Mouse (Mus musculus) heart, embryonic 15.5 days (tissue): ENCODE measurements around the gene 7420426K07Rik. TPM values are rescaled to one million over a fixed set of nuclear protein-coding genes. Genes with fewer than 3 reads are reported as not detected.

Experiments used
- ATAC-seq: fragments of 200-750 bp; cut with Nextera tagmentation; replicated peaks from 2 replicates; pipeline ENCODE4 v1.8.0; 2017; ENCODE audit warnings: low read depth, moderate TSS enrichment; ENCODE audit not compliant: insufficient number of reproducible peaks, insufficient read depth, low FRiP score
- H3K27ac ChIP-seq: fragments of 300-500 bp; sonication (generic); 2 replicates; pipeline ENCODE4 v1.5.1; 2015; ENCODE audit warnings: mild to moderate bottlenecking, inconsistent platforms
- H3K27me3 ChIP-seq: fragments of 300-500 bp; sonication (generic); 2 replicates; pipeline ENCODE4 v1.6.1; 2015; ENCODE audit warnings: inconsistent platforms
- H3K36me3 ChIP-seq: fragments of 300-500 bp; sonication (generic); 2 replicates; pipeline ENCODE4 v1.6.1; 2015; ENCODE audit warnings: mild to moderate bottlenecking, inconsistent platforms
- H3K4me1 ChIP-seq: fragments of 300-500 bp; sonication (generic); replicated peaks from 2 replicates; pipeline ENCODE4 v1.6.1; 2015; ENCODE audit warnings: inconsistent platforms
- H3K4me2 ChIP-seq: fragments of 300-500 bp; sonication (generic); 2 replicates; pipeline ENCODE4 v1.6.1; 2015; ENCODE audit warnings: inconsistent platforms, mild to moderate bottlenecking, moderate library complexity
- H3K4me3 ChIP-seq: fragments of 300-500 bp; sonication (generic); 2 replicates; pipeline ENCODE4 v1.5.1; 2015; ENCODE audit warnings: mild to moderate bottlenecking, inconsistent platforms
- H3K9ac ChIP-seq: fragments of 300-500 bp; sonication (generic); 2 replicates; pipeline ENCODE4 v1.6.1; 2015; ENCODE audit warnings: mild to moderate bottlenecking, inconsistent platforms
- H3K9me3 ChIP-seq: fragments of 300-500 bp; sonication (generic); replicated peaks from 2 replicates; pipeline ENCODE4 v1.6.1; 2016; ENCODE audit warnings: inconsistent platforms
- WGBS: fragments of 180-500 bp; shearing (Covaris S2); methylation state at CpG from one replicate; pipeline ENCODE4 v1.1.7; 2015; ENCODE audit warnings: mixed read lengths; 5-methylcytosine and 5-hydroxymethylcytosine counted together
- polyA plus RNA-seq: library from polyadenylated mRNA; unstranded; fragments of >200 nt; fragmentation: Nextera tagmentation; extraction: Ambion mirVana; gene quantifications from 2 replicates; pipeline ENCODE4 v1.2.1, GENCODE M21; 2015

The 7420426K07Rik gene
- polyA plus RNA-seq = not detected in 2 replicates

DNA sequence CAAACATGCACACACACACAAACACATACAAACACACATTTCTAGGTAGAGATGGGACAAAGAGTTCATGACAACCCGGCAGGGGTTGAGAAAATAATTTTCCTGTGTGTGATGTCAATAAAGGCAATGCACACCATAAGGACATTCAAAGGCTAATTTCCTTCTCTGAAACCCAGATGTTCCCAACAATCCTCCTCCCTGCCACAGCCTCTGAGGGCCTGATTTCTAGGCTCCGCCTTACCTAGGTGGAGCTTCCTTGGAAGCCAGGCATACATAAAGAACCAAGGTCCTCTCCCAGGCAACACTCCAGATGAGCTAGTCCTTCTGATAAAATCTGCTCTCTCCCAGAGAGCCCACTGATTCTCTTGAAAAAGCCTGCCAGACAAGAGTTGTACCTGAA lies at the start of gene 7420426K07Rik:
Gene 7420426K07Rik (plus strand): TSS at position 301 of the 400 bp plus-strand sequence.
- H3K4me3 ChIP-seq = no peak within 1 kb of the TSS
- no peak within 1 kb of the TSS for H3K4me2 ChIP-seq
- no peak for ATAC-seq
- H3K36me3 ChIP-seq = no peaks in the 10 kb centered on the region
- H3K27ac ChIP-seq = no peak within 1 kb of the TSS
- H3K27me3 ChIP-seq = no peaks in the 10 kb centered on the region
- no peak within 1 kb of the TSS for H3K9ac ChIP-seq
- 89% methylated on average over 2 of the region's 2 CpGs for WGBS
- H3K4me1 ChIP-seq = no peaks in the 10 kb centered on the region
- no peaks in the 10 kb centered on the region for H3K9me3 ChIP-seq

DNA sequence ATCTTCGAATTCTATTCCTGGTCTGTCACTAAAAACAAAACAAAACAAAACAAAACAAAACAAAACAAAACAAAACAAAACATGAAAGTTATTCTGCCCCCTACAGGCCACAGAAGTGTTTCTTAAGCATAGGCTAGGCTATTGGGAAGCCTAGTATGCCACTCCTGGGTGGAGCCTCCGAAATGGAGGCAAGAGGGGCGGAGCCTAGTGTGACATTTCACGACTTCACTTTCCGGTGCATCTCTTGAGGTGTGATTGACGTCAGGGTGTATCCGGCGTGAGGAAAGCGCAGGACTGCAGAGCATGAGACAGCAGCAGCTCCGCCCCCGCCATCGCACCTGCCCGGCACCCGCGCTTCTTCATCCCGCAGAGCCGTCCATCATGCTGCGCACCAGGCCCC lies 46.7 kb upstream of the 7420426K07Rik start, which contains the start of gene Prr23a2:
Gene Prr23a2 (plus strand): TSS at position 285 of the 400 bp plus-strand sequence.
- 68% methylated on average over 18 of the region's 18 CpGs for WGBS
- no peaks in the 10 kb centered on the region for H3K9me3 ChIP-seq
- no peak within 1 kb of the TSS for H3K4me3 ChIP-seq
- no peaks in the 10 kb centered on the region for H3K27me3 ChIP-seq
- H3K27ac ChIP-seq = no peak within 1 kb of the TSS
- ATAC-seq = no peak
- H3K36me3 ChIP-seq = no peaks in the 10 kb centered on the region
- no peak within 1 kb of the TSS for H3K4me2 ChIP-seq
- H3K4me1 ChIP-seq = no peaks in the 10 kb centered on the region
- no peak within 1 kb of the TSS for H3K9ac ChIP-seq

DNA sequence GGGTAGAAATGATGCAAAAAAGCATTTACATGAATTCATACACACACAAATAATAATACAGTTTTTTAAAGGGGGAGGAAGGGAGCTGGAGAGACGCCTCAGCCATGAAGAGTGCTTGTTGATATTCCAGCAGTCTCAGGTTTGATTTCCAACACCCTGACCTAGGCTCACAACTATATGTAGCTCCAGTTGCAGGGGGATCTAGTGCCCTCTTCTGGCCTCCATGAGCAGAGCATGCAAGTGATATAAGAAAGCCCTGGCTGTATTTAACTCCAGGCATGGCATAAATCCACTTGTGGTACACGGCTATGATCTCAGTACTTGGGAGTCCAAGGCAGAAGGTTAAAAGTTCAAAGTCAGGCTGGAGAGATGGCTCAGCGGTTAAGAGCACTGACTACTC lies 39.5 kb upstream of the 7420426K07Rik start:
- WGBS = 62% methylated on average over 3 of the region's 3 CpGs
- H3K9me3 ChIP-seq = no peaks in the 10 kb centered on the region

DNA sequence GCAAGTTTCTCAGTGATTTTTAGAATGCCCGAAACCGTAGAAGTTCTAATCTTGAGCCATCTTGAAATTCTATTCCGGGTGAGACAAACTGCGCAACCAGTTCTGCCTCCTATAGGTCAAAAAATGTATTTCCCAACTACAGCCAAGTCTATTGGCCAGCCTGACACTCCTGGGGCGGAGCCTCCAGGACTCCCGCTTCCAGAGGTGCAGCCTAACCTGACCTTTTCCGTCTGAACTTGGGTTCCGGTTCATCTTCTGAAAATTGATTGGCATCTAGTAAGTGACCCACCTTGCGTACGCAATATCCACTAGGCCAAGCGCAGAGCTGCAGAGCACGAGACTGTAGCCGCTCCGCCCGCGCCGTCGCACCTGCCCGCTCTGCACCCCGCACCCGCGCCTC lies 38.3 kb upstream of the 7420426K07Rik start, which contains the start of gene Prr23a3:
Gene Prr23a3 (plus strand): TSS at position 197 of the 400 bp plus-strand sequence.
- no peaks in the 10 kb centered on the region for H3K4me1 ChIP-seq
- WGBS = 38% methylated on average over 22 of the region's 22 CpGs
- no peak within 1 kb of the TSS for H3K27ac ChIP-seq
- H3K4me2 ChIP-seq = peak within 1 kb of the TSS; percentile 33
- H3K9ac ChIP-seq = no peak within 1 kb of the TSS
- H3K36me3 ChIP-seq = no peaks in the 10 kb centered on the region
- no peak for ATAC-seq
- H3K9me3 ChIP-seq = no peaks in the 10 kb centered on the region
- peaks cover 17% of the 10 kb centered on the region for H3K27me3 ChIP-seq
- 0 out of 2 replicates have a peak within 1 kb of the TSS, but pooled peaks have one; percentile 13 for H3K4me3 ChIP-seq

More for the DNA sequence above, 39.5 kb upstream of the 7420426K07Rik start:
- Histone ChIP-seq H3K9ac (no peak overlapping the region), H3K27me3 (peaks cover 17% of the 10 kb centered on the region), H3K4me1 (no peaks in the 10 kb centered on the region), H3K4me3 (no peak overlapping the region), H3K4me2 (no peak overlapping the region), H3K36me3 (no peaks in the 10 kb centered on the region), H3K27ac (no peak overlapping the region)
- ATAC-seq = no peak

DNA sequence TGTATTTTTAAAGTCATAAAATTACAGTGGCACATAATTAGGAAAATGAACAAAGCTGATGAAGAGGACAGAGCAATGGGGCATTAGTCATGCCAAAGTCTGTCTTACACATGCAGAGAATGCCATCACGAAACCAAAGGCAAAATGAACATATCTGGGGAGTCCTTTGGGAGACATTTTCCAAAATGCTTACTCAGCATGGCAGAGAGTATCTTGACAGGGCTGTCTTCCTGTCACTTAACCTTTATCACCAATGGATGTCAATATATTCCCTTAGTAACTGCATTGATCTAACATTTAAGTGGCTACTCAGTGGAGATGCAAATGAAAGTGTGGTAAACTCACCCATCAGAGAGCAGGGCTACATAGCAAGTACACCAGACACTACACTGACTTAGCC lies 1.4 kb upstream of the 7420426K07Rik start:
- Histone ChIP-seq H3K27me3 (no peaks in the 10 kb centered on the region), H3K36me3 (no peaks in the 10 kb centered on the region), H3K4me3 (no peak overlapping the region), H3K9ac (no peak overlapping the region), H3K9me3 (peaks cover 9% of the 10 kb centered on the region), H3K27ac (no peak overlapping the region), H3K4me1 (no peaks in the 10 kb centered on the region), H3K4me2 (no peak overlapping the region)
- 64% methylated on average over 1 of the region's 1 CpGs for WGBS
- ATAC-seq = no peak

DNA sequence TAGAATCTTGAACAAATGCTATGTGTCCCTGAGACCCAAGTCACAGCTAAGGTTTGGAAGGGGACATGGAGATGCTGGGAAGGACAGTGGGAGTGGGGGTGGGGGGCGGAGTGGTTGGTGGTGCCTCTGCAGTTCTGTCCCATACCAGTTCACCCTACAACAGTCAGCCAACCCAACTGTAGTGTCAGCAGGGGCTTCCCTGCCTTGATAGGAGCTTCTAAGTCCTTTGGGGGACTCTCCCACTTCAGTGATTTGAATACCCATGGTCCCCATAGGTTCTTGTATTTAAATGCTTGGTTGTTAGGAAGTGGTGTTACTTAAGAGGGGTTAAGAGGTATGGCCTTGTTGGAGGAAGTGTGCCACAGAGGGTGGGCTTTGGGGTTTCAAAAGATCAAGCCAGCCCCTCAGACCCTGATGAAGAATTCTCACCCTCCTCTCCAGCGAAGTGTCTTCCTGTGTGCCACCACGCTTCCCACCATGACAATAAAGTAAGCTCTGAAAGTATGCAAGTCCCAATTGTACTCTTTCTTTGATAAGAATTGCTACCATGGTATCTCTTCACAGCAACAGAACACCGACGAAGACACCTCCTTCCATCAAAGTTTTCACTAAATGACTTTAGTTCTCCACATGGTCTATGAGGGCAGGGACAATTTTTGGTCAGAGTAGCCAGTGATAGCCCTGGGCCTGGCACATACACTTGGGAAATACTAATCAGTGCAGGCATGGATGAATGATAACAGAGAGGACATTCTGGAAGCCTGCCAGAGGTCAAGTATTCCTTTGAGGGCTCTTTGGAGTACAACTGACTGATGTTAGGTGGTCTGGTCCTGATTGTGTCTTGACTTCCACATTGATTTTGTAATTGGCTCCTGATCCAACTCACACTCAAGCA lies 18.0 kb downstream of the 7420426K07Rik start:
- Histone ChIP-seq H3K4me3 (no peak overlapping the region), H3K9ac (no peak overlapping the region), H3K4me1 (no peaks in the 10 kb centered on the region), H3K4me2 (no peak overlapping the region), H3K9me3 (no peaks in the 10 kb centered on the region), H3K36me3 (no peaks in the 10 kb centered on the region), H3K27me3 (no peaks in the 10 kb centered on the region), H3K27ac (no peak overlapping the region)
- no peak for ATAC-seq
- 85% methylated on average over 5 of the region's 5 CpGs for WGBS

DNA sequence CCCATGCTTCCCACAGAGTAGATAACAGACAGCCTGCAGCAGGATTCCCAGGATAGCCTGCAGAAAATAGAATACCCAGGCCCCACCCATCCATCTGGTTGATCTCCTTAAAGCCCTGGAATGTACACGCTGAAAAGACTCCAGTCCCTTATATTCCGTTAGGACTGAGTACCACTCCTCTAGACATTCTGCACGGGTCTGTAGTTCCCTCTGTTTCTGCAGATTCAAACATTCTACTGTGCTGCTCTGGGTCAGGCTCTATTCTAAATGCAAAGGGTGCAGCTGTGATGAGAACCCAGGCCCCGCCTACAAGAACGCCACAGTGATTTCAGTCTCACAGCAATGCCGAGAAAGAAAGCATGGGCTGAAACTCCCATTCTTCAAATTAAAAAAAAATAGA lies 20.2 kb downstream of the 7420426K07Rik start:
- Histone ChIP-seq H3K9me3 (no peaks in the 10 kb centered on the region), H3K9ac (no peak overlapping the region), H3K4me3 (no peak overlapping the region), H3K27ac (no peak overlapping the region), H3K36me3 (no peaks in the 10 kb centered on the region), H3K4me2 (no peak overlapping the region), H3K4me1 (no peaks in the 10 kb centered on the region), H3K27me3 (no peaks in the 10 kb centered on the region)
- ATAC-seq = no peak
- WGBS = 20% methylated on average over 6 of the region's 6 CpGs

DNA sequence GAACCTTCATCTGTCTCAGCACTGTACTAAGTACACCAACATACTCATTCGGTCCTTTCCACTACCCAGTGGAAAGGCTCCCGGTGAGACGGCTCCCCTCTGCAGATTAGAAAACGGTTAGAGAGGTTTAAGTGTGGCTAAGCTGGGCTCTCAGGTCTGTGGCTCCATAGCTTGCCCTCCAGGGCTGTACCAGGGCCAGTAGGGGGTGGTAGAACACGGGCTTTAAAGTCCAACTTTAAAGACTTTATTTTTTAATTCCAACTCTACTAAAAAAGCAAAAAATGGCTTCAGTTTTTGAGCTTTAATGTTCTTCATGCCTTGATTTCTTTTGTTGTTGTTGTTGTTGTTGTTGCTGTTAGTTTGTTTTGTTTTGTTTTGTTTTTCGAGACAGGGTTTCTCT lies 21.3 kb downstream of the 7420426K07Rik start:
- ATAC-seq = no peak
- Histone ChIP-seq H3K4me3 (no peak overlapping the region), H3K9me3 (no peaks in the 10 kb centered on the region), H3K27ac (no peak overlapping the region), H3K36me3 (no peaks in the 10 kb centered on the region), H3K27me3 (no peaks in the 10 kb centered on the region), H3K4me2 (no peak overlapping the region), H3K4me1 (no peaks in the 10 kb centered on the region), H3K9ac (no peak overlapping the region)
- 54% methylated on average over 6 of the region's 6 CpGs for WGBS

DNA sequence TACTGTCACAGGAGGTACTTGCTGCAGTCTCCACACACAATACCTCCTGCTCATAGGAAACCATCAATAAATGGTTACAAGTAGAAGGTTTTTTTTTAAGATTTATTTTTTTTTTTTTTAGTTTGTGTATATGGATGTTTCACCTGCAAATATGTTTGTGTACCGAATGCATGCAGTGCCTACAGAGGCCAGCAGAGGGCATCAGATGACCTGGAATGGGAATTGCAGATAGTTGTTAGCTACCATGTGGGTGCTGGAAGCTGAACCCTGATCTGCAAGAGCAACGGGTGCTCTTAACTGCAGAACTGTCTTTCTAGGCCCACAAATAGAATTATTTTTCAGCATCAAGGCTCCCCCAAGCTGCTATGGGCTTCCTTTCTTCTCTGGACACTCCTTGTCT lies 26.6 kb downstream of the 7420426K07Rik start:
- no peak overlapping the region for H3K27ac ChIP-seq
- no peak overlapping the region for H3K4me2 ChIP-seq
- H3K27me3 ChIP-seq = 0 out of 2 replicates have a peak, but pooled peaks cover 4% of the 10 kb centered on the region
- no peak for ATAC-seq
- H3K36me3 ChIP-seq = no peaks in the 10 kb centered on the region
- H3K4me3 ChIP-seq = no peak overlapping the region
- no peak overlapping the region for H3K9ac ChIP-seq
- 89% methylated on average over 2 of the region's 2 CpGs for WGBS
- no peaks in the 10 kb centered on the region for H3K4me1 ChIP-seq
- no peaks in the 10 kb centered on the region for H3K9me3 ChIP-seq

DNA sequence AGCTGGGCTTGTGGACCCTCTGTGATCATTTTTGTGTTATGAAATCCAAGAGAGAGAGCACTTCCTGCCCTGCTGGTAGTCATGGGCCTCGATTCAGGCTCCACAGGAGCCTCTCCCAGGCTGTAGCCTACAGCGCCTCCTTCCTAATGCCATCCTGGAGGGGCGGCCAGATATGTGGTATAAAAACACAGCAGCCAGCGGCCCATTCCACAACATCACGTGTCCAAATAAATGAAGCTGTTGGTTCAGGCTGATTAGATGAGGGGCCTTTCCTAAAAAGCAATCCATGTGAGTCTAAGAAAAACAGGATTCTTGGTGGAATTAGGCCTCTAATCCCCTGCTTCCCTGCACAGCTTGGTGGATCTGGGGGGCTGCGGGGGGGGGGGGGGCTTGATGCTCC lies 30.0 kb downstream of the 7420426K07Rik start:
- ATAC-seq = no peak
- Histone ChIP-seq H3K4me2 (no peak overlapping the region), H3K9ac (no peak overlapping the region), H3K4me1 (no peaks in the 10 kb centered on the region), H3K9me3 (no peaks in the 10 kb centered on the region), H3K4me3 (no peak overlapping the region), H3K27me3 (0 out of 2 replicates have a peak, but pooled peaks cover 10% of the 10 kb centered on the region), H3K36me3 (no peaks in the 10 kb centered on the region), H3K27ac (no peak overlapping the region)
- 35% methylated on average over 6 of the region's 6 CpGs for WGBS

DNA sequence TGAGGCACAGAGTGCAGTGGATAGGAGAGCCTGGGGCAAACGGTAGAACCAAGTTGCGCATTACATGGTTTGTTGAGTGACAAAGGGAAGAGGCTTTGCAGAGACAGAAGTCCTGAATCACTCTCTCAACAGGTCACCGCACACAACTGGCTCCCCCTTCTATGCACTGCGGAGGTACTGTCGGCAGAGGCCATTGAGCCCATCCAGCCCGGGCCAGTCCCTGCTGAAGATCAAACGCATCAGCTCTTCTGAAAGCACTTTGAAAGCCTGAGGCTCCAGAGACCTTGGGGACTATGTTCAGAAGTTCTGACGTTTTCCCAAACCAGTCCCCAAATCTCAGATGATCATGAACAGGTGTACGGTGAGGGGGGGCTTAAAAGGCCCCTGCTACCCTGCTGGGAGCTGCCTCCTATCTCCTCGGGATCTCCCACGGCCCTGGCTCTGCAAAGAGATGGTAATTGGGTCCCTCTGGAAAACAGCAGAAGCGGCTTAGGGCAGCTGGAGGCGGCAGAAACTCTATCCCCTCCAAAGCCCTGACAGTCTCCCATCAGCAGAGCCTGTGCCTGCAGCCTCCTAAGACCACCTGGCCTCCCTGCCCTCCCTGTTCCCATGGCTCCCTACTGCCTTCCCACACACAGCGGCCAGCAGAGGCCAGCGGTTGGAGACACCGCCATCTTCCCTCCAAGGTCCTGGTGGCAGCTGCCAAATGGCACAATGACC lies 32.4 kb downstream of the 7420426K07Rik start:
- WGBS = 23% methylated on average over 16 of the region's 16 CpGs
- no peak for ATAC-seq
- H3K4me3 ChIP-seq = no peak overlapping the region

More for the DNA sequence above, 32.4 kb downstream of the 7420426K07Rik start:
- Histone ChIP-seq H3K9ac (no peak overlapping the region), H3K27ac (no peak overlapping the region), H3K4me2 (no peak overlapping the region), H3K27me3 (0 out of 2 replicates have a peak, but pooled peaks cover 10% of the 10 kb centered on the region), H3K9me3 (no peaks in the 10 kb centered on the region), H3K4me1 (no peaks in the 10 kb centered on the region), H3K36me3 (no peaks in the 10 kb centered on the region)
